Mouse (Mus musculus): Measurements from ENCODE around the gene Soga1. TPM values are rescaled to one million over a fixed set of nuclear protein-coding genes. Genes with fewer than 3 reads are reported as not detected.
A peak's percentile ranks its signal among the peaks of the same experiment; 100 is the strongest.

The Soga1 gene
- polyA plus RNA-seq, 1 experiment: not detected

DNA sequence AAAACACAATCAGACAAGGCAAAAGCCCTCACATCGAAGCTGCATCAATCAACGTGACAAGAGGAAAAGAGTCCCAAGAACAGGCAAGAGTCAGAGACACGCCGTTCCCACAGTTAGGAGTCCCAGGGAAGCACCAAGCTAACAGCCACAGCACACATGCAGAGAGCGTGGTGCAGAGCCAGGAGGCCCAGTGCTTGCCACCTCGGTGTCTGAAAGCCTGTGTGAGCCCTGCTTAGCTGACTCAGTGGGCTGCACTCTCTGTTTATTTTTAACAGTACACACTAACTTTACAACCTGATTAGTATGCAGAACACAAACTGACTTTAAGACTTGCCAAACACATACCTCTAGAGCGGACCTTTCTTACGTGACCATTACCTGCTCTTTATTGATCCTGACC, 25.4 kb upstream of the Soga1 start:
- WGBS: 75% methylated on average over 8 of the region's 8 CpGs
- Histone ChIP-seq H3K4me1 (ENCODE audit: control insufficient read depth, insufficient read depth, low read length) (peaks cover 7% of the 10 kb centered on the region; the same call in 1 of the 2 replicates), H3K27ac (ENCODE audit: insufficient read depth, low read depth, low read length) (no peak overlapping the region), H3K4me3 (ENCODE audit: insufficient read depth, low read depth, low read length) (no peak overlapping the region)
- no peak for TF ChIP-seq CTCF (IDR thresholded peaks at IDR 0.05; ENCODE audit: insufficient read depth, low read depth, low read length)
- TF ChIP-seq POLR2A (IDR thresholded peaks at IDR 0.05; ENCODE audit: insufficient read depth, low read depth, low read length): no peak

DNA sequence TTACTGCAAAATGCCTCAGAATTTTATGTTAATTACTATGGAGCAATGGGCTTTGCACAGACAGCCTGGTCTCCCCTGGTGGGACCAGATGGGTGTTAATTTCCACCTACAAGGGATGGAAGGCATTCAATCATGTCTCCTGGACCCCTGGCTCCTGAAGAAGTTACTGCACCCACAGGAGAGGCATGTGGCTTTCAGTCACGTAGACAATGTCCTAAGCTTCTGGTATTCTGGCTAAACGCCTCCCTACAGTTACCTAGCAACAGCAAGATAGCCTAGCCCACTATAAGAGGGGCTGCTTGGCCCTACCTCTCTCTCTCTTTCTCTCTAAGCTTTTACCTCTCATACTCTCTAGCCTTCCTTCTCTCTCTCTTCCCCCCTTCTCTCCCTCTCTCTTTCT, 23.2 kb upstream of the Soga1 start:
- no peak overlapping the region for H3K4me3 ChIP-seq (ENCODE audit: insufficient read depth, low read depth, low read length)
- TF ChIP-seq POLR2A (IDR thresholded peaks at IDR 0.05; ENCODE audit: insufficient read depth, low read depth, low read length) (no peak), CTCF (IDR thresholded peaks at IDR 0.05; ENCODE audit: insufficient read depth, low read depth, low read length) (no peak)
- no peak overlapping the region for H3K27ac ChIP-seq (ENCODE audit: insufficient read depth, low read depth, low read length)
- 80% methylated on average over 2 of the region's 2 CpGs for WGBS
- peaks cover 7% of the 10 kb centered on the region; the same call in 1 of the 2 replicates for H3K4me1 ChIP-seq (ENCODE audit: control insufficient read depth, insufficient read depth, low read length)

- Histone ChIP-seq H3K27ac (ENCODE audit: insufficient read depth, low read depth, low read length) (no peak overlapping the region), H3K4me3 (ENCODE audit: insufficient read depth, low read depth, low read length) (no peak overlapping the region), H3K4me1 (ENCODE audit: control insufficient read depth, insufficient read depth, low read length) (peaks cover 7% of the 10 kb centered on the region; the same call in 1 of the 2 replicates)
- no peak for TF ChIP-seq CTCF (IDR thresholded peaks at IDR 0.05; ENCODE audit: insufficient read depth, low read depth, low read length)
- no peak for TF ChIP-seq POLR2A (IDR thresholded peaks at IDR 0.05; ENCODE audit: insufficient read depth, low read depth, low read length)
- 88% methylated on average over 9 of the region's 9 CpGs for WGBS
These were observed 22.6 kb upstream of the Soga1 start for GRCm38 (mm10) chr2:157101650-157102049.

GRCm38 (mm10) chr2:157100319-157100605, 21.2 kb upstream of the Soga1 start:
- TF ChIP-seq CTCF (IDR thresholded peaks at IDR 0.05; ENCODE audit: insufficient read depth, low read depth, low read length) (no peak), POLR2A (IDR thresholded peaks at IDR 0.05; ENCODE audit: insufficient read depth, low read depth, low read length) (no peak)
- WGBS: 70% methylated on average over 12 of the region's 12 CpGs
- no peak overlapping the region for H3K4me3 ChIP-seq (ENCODE audit: insufficient read depth, low read depth, low read length)

DNA sequence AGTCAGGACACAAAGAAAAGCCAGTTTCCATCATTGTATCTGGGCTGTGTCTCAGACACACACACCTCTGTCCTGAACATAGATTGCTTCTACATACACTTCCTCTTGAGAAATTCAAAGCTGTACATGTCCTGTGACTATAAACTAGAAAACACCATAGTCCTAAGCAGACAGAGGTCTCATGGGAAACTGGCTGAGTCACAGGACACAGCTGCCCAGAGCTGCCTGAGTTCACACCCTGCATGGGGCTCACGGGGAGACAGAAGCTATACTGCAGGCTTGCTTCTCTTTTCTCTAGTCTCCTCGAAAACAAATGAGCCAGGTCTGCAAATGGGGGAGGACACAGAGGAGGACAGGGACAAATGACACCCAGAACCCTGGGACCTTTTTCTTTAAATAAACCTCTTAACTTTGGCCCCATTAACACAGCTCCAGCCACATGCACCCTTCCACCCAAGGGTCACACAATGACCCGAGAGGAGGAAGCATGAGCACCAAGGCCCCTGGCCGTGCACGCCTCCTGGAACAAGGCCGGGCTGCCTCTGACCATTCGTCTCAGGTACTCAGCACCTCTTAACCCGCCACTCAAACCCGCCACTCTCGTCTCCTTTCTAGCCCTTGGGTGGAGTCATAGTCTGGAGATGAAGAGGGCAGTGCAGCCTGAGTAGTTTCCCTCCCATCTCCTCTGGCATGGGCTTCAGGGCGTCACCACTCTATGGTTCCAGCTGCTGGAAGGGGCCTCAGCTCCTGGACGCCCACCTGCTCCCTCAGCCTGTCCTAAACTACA, 20.7 kb upstream of the Soga1 start:
- no peak for TF ChIP-seq POLR2A (IDR thresholded peaks at IDR 0.05; ENCODE audit: insufficient read depth, low read depth, low read length)
- no peak for TF ChIP-seq CTCF (IDR thresholded peaks at IDR 0.05; ENCODE audit: insufficient read depth, low read depth, low read length)
- 83% methylated on average over 12 of the region's 12 CpGs for WGBS
- Histone ChIP-seq H3K4me3 (ENCODE audit: insufficient read depth, low read depth, low read length) (no peak overlapping the region), H3K4me1 (ENCODE audit: control insufficient read depth, insufficient read depth, low read length) (peaks cover 7% of the 10 kb centered on the region; the same call in 1 of the 2 replicates), H3K27ac (ENCODE audit: insufficient read depth, low read depth, low read length) (no peak overlapping the region)

More at GRCm38 (mm10) chr2:157100319-157100605, 21.2 kb upstream of the Soga1 start:
- peaks cover 7% of the 10 kb centered on the region; the same call in 1 of the 2 replicates for H3K4me1 ChIP-seq (ENCODE audit: control insufficient read depth, insufficient read depth, low read length)
- no peak overlapping the region for H3K27ac ChIP-seq (ENCODE audit: insufficient read depth, low read depth, low read length)

GRCm38 (mm10) chr2:157095005-157095755, 16.1 kb upstream of the Soga1 start:
- no peak for TF ChIP-seq POLR2A (IDR thresholded peaks at IDR 0.05; ENCODE audit: insufficient read depth, low read depth, low read length)
- peak; percentile 91 for TF ChIP-seq CTCF (IDR thresholded peaks at IDR 0.05; ENCODE audit: insufficient read depth, low read depth, low read length)
- 59% methylated on average over 9 of the region's 9 CpGs for WGBS
- H3K27ac ChIP-seq (ENCODE audit: insufficient read depth, low read depth, low read length): no peak overlapping the region
- no peak overlapping the region for H3K4me3 ChIP-seq (ENCODE audit: insufficient read depth, low read depth, low read length)
- H3K4me1 ChIP-seq (ENCODE audit: control insufficient read depth, insufficient read depth, low read length): peaks cover 27% of the 10 kb centered on the region

GRCm38 (mm10) chr2:157092024-157092423, 13.0 kb upstream of the Soga1 start:
- no peak for TF ChIP-seq POLR2A (IDR thresholded peaks at IDR 0.05; ENCODE audit: insufficient read depth, low read depth, low read length)
- no peak for TF ChIP-seq CTCF (IDR thresholded peaks at IDR 0.05; ENCODE audit: insufficient read depth, low read depth, low read length)
- WGBS: 37% methylated on average over 8 of the region's 8 CpGs
- peaks cover 35% of the 10 kb centered on the region for H3K4me1 ChIP-seq (ENCODE audit: control insufficient read depth, insufficient read depth, low read length)
- H3K4me3 ChIP-seq (ENCODE audit: insufficient read depth, low read depth, low read length): no peak overlapping the region
- H3K27ac ChIP-seq (ENCODE audit: insufficient read depth, low read depth, low read length): no peak overlapping the region

DNA sequence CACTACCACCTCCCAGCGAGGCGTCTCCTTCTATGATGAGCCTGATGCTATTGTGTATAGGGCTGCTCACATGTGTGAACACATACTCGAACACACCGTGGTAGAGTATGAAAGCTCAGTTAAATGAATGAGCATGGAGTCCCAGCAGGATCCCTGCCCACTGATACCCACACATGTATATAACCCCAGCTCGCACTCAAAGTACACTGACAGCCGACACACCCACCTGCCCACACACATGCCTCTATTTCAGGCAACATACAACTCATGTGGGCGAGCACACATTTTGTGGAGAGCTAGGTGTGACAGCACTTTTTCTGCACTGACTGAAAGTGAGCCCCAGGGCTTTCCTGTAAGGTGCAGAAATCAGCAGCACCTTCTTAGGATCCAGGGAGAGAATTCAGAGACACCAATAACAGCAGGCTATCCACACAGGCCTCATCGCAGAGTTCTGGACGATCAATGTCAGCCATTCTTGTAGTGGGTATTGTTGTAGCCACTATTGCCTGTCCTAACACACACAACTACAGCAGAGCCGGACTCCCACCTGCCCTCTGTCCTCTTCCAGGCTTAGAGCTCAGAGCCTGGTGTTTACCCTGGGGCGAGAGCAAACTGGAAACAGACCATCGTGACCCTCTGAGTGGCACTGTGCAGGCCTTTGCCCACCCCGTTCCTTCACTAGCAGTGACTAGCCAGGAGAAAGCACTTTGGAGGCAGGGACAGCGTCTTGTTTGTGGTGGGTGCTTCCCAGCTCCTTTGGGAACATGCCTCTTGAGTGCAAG, 8.7 kb upstream of the Soga1 start:
- no peak for TF ChIP-seq CTCF (IDR thresholded peaks at IDR 0.05; ENCODE audit: insufficient read depth, low read depth, low read length)
- TF ChIP-seq POLR2A (IDR thresholded peaks at IDR 0.05; ENCODE audit: insufficient read depth, low read depth, low read length): no peak
- 58% methylated on average over 14 of the region's 14 CpGs for WGBS
- H3K4me1 ChIP-seq (ENCODE audit: control insufficient read depth, insufficient read depth, low read length): peaks cover 38% of the 10 kb centered on the region

More for the DNA sequence above, 8.7 kb upstream of the Soga1 start:
- Histone ChIP-seq H3K27ac (ENCODE audit: insufficient read depth, low read depth, low read length) (no peak overlapping the region), H3K4me3 (ENCODE audit: insufficient read depth, low read depth, low read length) (no peak overlapping the region)
